Mouse (Mus musculus) E14TG2a.4 (cell line): ENCODE measurements around the gene Igll1.
"Not testable (repeated sequence)": the region's sequence is repeated elsewhere in the genome, so short reads cannot be mapped to it uniquely, and the experiment has no call there.

Experiments used
- H3K27me3 ChIP-seq: 2 replicates; pipeline ENCODE4 v1.6.1; 2014; ENCODE audit warnings: low read length, control low read depth; ENCODE audit not compliant: insufficient read depth
- H3K36me3 ChIP-seq: 2 replicates; pipeline ENCODE4 v1.6.1; 2014; ENCODE audit warnings: low read length, control low read depth; ENCODE audit not compliant: insufficient read depth
- H3K4me1 ChIP-seq: replicated peaks from 2 replicates; pipeline ENCODE4 v1.6.1; 2014; ENCODE audit warnings: low read depth, low read length, control low read depth
- H3K4me3 ChIP-seq: replicated peaks from 2 replicates; pipeline ENCODE4 v1.5.1; 2014; ENCODE audit warnings: mild to moderate bottlenecking, low read length
- H3K9me3 ChIP-seq: 2 replicates; pipeline ENCODE4 v1.6.1; 2014; ENCODE audit warnings: low read length, control low read depth
- CTCF ChIP-seq: conservative IDR thresholded peaks from 2 replicates; pipeline ENCODE4 v1.5.1; 2014; ENCODE audit warnings: low read length
- NANOG ChIP-seq: IDR thresholded peaks from 2 replicates; pipeline ENCODE4 v1.6.1; 2014; ENCODE audit warnings: borderline replicate concordance, low read length, mixed read lengths
- POU5F1 ChIP-seq: IDR thresholded peaks from 2 replicates; pipeline ENCODE4 v1.6.1; 2014; ENCODE audit warnings: low read length, borderline replicate concordance

Igll1 gene

GRCm38 (mm10) chr16:16862288-16862687 is 1.5 kb downstream of the Igll1 start:
- TF ChIP-seq POU5F1 (no peak), NANOG (no peak), CTCF (no peak)

GRCm38 (mm10) chr16:16856731-16857476 is 6.9 kb downstream of the Igll1 start:
- H3K4me3 ChIP-seq = no peak overlapping the region
- TF ChIP-seq POU5F1 (no peak), NANOG (no peak), CTCF (no peak)
- no peaks in the 10 kb centered on the region for H3K36me3 ChIP-seq
- no peaks in the 10 kb centered on the region for H3K27me3 ChIP-seq
- no peaks in the 10 kb centered on the region for H3K9me3 ChIP-seq
- peaks cover 34% of the 10 kb centered on the region for H3K4me1 ChIP-seq

More at GRCm38 (mm10) chr16:16862288-16862687, 1.5 kb downstream of the Igll1 start:
- Histone ChIP-seq H3K27me3 (no peaks in the 10 kb centered on the region), H3K4me3 (no peak overlapping the region), H3K9me3 (no peaks in the 10 kb centered on the region), H3K36me3 (peaks cover 3% of the 10 kb centered on the region), H3K4me1 (peaks cover 51% of the 10 kb centered on the region)

- H3K9me3 ChIP-seq, H3K36me3 ChIP-seq, H3K4me3 ChIP-seq, H3K27me3 ChIP-seq: not testable (repeated sequence)
- peaks cover 34% of the 10 kb centered on the region for H3K4me1 ChIP-seq
Measured at GRCm38 (mm10) chr16:16856054-16856453, 7.7 kb downstream of the Igll1 start.

GRCm38 (mm10) chr16:16855541-16855940 is 8.2 kb downstream of the Igll1 start:
- no peak overlapping the region for H3K4me3 ChIP-seq
- H3K36me3 ChIP-seq = no peaks in the 10 kb centered on the region
- no peaks in the 10 kb centered on the region for H3K27me3 ChIP-seq
- no peaks in the 10 kb centered on the region for H3K9me3 ChIP-seq
- H3K4me1 ChIP-seq = peaks cover 34% of the 10 kb centered on the region
- TF ChIP-seq CTCF (no peak), POU5F1 (no peak), NANOG (no peak)

GRCm38 (mm10) chr16:16854836-16855235 is 8.9 kb downstream of the Igll1 start:
- TF ChIP-seq CTCF = peak; percentile 74
- TF ChIP-seq POU5F1 = no peak
- H3K36me3 ChIP-seq = no peaks in the 10 kb centered on the region

DNA sequence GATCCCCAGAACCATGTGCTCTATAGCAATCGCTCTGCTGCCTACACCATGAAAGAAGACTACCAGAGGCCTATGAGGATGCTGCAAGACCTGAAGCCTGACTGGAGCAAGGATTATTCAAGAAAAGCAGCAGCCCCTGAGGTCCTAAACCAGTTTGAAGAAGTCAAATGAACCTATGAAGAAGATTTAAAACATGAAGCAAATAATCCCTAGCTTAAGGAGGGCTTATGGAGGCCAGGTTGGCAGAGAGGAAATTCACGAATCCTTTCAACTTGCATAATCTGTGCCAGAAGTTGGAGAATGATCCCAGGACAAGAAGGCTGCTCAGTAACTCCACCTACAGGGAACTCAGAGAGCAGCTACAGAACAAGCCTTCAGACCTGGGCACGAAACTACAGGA is 11.4 kb downstream of the Igll1 start:
- Histone ChIP-seq H3K36me3 (no peaks in the 10 kb centered on the region), H3K9me3 (no peaks in the 10 kb centered on the region), H3K27me3 (no peaks in the 10 kb centered on the region), H3K4me3 (no peak overlapping the region), H3K4me1 (peaks cover 23% of the 10 kb centered on the region)
- TF ChIP-seq CTCF (peak; percentile 15; the same call in 1 of the 2 replicates), POU5F1 (no peak)

More at GRCm38 (mm10) chr16:16854836-16855235, 8.9 kb downstream of the Igll1 start:
- no peaks in the 10 kb centered on the region for H3K9me3 ChIP-seq
- no peak overlapping the region for H3K4me3 ChIP-seq
- H3K27me3 ChIP-seq = no peaks in the 10 kb centered on the region
- peaks cover 34% of the 10 kb centered on the region for H3K4me1 ChIP-seq

DNA sequence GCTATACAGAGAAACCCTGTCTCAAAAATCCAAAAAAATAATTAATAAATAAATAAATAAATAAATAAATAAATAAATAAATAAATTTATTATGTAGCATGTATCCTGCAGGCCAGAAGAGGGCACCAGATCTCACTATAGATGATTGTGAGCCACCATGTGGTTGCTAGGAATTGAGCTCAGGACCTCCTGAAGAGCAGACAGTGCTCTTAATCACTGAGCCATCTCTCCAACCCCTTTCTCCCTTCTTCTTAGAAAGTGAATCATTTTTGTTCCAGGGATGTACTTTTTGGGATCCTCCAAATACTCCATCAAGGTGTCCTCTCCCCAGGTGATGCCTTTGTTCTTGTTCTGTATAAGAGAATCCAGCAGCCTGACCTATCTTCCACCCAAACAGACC is 14.6 kb downstream of the Igll1 start:
- no peak for TF ChIP-seq NANOG
- TF ChIP-seq CTCF = peak; percentile 19; the same call in 1 of the 2 replicates

GRCm38 (mm10) chr16:16829671-16830070 is 34.1 kb downstream of the Igll1 start:
- H3K9me3 ChIP-seq = peaks cover 8% of the 10 kb centered on the region
- no peaks in the 10 kb centered on the region for H3K27me3 ChIP-seq
- no peaks in the 10 kb centered on the region for H3K36me3 ChIP-seq
- no peak overlapping the region for H3K4me3 ChIP-seq
- H3K4me1 ChIP-seq = peaks cover 36% of the 10 kb centered on the region
- TF ChIP-seq POU5F1 (no peak), NANOG (no peak), CTCF (no peak)

More for the DNA sequence above, 14.6 kb downstream of the Igll1 start:
- Histone ChIP-seq H3K4me3 (no peak overlapping the region), H3K27me3 (no peaks in the 10 kb centered on the region), H3K36me3 (no peaks in the 10 kb centered on the region), H3K9me3 (no peaks in the 10 kb centered on the region), H3K4me1 (no peaks in the 10 kb centered on the region)

GRCm38 (mm10) chr16:16828757-16829615 is 34.8 kb downstream of the Igll1 start, which contains the start of gene Spag6l:
TSS of gene Spag6l (minus strand) at chr16:16829456.
- TF ChIP-seq CTCF = peak; percentile 38
- no peak for TF ChIP-seq POU5F1
- TF ChIP-seq NANOG = no peak
- peaks cover 38% of the 10 kb centered on the region for H3K4me1 ChIP-seq
- H3K9me3 ChIP-seq = peaks cover 8% of the 10 kb centered on the region
- no peaks in the 10 kb centered on the region for H3K27me3 ChIP-seq
- no peaks in the 10 kb centered on the region for H3K36me3 ChIP-seq
- H3K4me3 ChIP-seq = peak within 1 kb of the TSS; percentile 82
